Comparison of ENCODE assay signal across 8 mouse cellular contexts in the genomic region with DNA sequence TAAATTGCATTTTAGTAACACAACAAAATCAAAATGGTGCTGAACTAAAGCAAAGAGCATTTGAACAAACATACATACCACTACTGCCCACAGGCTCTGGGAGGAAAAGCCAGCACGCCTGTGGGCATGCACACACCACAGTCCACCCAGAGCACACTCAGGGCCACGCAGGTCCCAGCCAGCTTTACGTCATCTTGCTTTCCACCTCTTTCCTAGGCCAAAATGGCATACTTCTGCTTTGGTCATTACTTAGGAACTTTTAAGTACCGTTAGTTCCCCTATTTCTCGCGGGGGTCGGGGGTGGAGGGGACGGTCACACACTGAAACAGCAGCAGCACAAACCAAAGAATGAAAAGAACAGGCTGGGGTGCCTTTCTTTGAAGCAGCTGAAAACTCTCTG.
A peak's percentile ranks its signal among the peaks of the same experiment; 100 is the strongest.
DNase-seq lines count a peak whose midpoint lies in the region; ATAC-seq and TF ChIP-seq lines count a peak whose summit lies in the region.

No protein-coding gene starts in this region.

- no peak overlapping the region for H3K9ac ChIP-seq in liver, embryonic 15.5 days
- peak overlapping the region; percentile 31; the same call in 1 of the 2 replicates for H3K9ac ChIP-seq in stomach, postnatal 0 days (ENCODE audit: low read length)

- no peak for TF ChIP-seq EP300 in stomach, postnatal 0 days (optimal IDR thresholded peaks at IDR 0.05)

- no peak for TF ChIP-seq CTCF in stomach, postnatal 0 days (IDR thresholded peaks at IDR 0.05; ENCODE audit: low read depth)

- H3K4me3 ChIP-seq in brown adipose tissue, adult 24 weeks (ENCODE audit: insufficient read depth, low read depth, low read length): peak overlapping the region; percentile 16; the same call in 1 of the 2 replicates
- peak overlapping the region; percentile 7; the same call in 1 of the 2 replicates for H3K4me3 ChIP-seq in liver, embryonic 15.5 days (replicated peaks)
- H3K4me3 ChIP-seq in stomach, postnatal 0 days (ENCODE audit: low read depth, low read length): no peak overlapping the region

- no peaks in the 10 kb centered on the region; the same call in 1 of the 2 replicates for H3K27me3 ChIP-seq in liver, embryonic 15.5 days
- no peaks in the 10 kb centered on the region for H3K27me3 ChIP-seq in stomach, postnatal 0 days (ENCODE audit: control insufficient read depth, insufficient read depth, low read length)

- H3K4me1 ChIP-seq in brown adipose tissue, adult 24 weeks (ENCODE audit: control insufficient read depth, insufficient read depth, insufficient read length, low read length): peaks cover 31% of the 10 kb centered on the region
- H3K4me1 ChIP-seq in liver, embryonic 15.5 days (replicated peaks): peaks cover 9% of the 10 kb centered on the region
- peaks cover 12% of the 10 kb centered on the region for H3K4me1 ChIP-seq in stomach, postnatal 0 days (replicated peaks; ENCODE audit: control insufficient read depth, insufficient read depth)

- H3K9me3 ChIP-seq in liver, embryonic 15.5 days (replicated peaks): no peaks in the 10 kb centered on the region
- no peaks in the 10 kb centered on the region for H3K9me3 ChIP-seq in stomach, postnatal 0 days (ENCODE audit: control insufficient read depth, low read length)

- H3K27ac ChIP-seq in brown adipose tissue, adult 24 weeks (replicated peaks; ENCODE audit: low read depth, low read length): peak overlapping the region; percentile 84
- H3K27ac ChIP-seq in liver, embryonic 15.5 days (replicated peaks): peak overlapping the region; percentile 64
- peak overlapping the region; percentile 84 for H3K27ac ChIP-seq in stomach, postnatal 0 days (replicated peaks)

- DNase-seq in MN1 (ENCODE audit: low spot score): peak; percentile 24
- peak; percentile 58 to 64 for DNase-seq in heart, postnatal 10 days
- DNase-seq in stomach, postnatal 0 days (ENCODE audit: low spot score): no peak
- no peak for DNase-seq in cerebellum, adult 11 months
- DNase-seq in layer of hippocampus, postnatal 10 days (ENCODE audit: low spot score in 2 of 2): no peak
- no peak for DNase-seq in left cerebral cortex, postnatal 14 days (ENCODE audit: low spot score in 2 of 2)

- H3K36me3 ChIP-seq in liver, embryonic 15.5 days (replicated peaks): no peaks in the 10 kb centered on the region
- H3K36me3 ChIP-seq in stomach, postnatal 0 days (ENCODE audit: control insufficient read depth, insufficient read depth, low read length): no peaks in the 10 kb centered on the region

- intact Hi-C loops in heart, postnatal 10 days (cut with DNase I): loop anchor here (10.0 kb wide), 1 partner anchor 242 kb away; a partner anchor contains a TSS
- intact Hi-C loops in left cerebral cortex, postnatal 14 days (cut with DNase I): no loop called here

- WGBS in liver, embryonic 15.5 days (ENCODE audit: insufficient replicate concordance): 16% methylated on average over 8 of the region's 8 CpGs
- 54% methylated on average over 8 of the region's 8 CpGs for WGBS in stomach, postnatal 0 days

- no peak; the same call in 1 of the 2 replicates for ATAC-seq in liver, embryonic 15.5 days (ENCODE audit: insufficient read depth)
- ATAC-seq in stomach, postnatal 0 days (ENCODE audit: low FRiP score, low TSS enrichment): no peak

- peak overlapping the region; percentile 40 for H3K4me2 ChIP-seq in liver, embryonic 15.5 days
- peak overlapping the region; percentile 28; the same call in 1 of the 2 replicates for H3K4me2 ChIP-seq in stomach, postnatal 0 days (replicated peaks; ENCODE audit: low read depth)

Comparison
In these comparisons a context has a peak if more than half of its experiments do, and no peak if none do; other contexts are left out.
1. DNase-seq: peak in MN1 (single experiment) and heart, postnatal 10 days (2 of 2); none in stomach, postnatal 0 days (single experiment), cerebellum, adult 11 months (single experiment), layer of hippocampus, postnatal 10 days (0 of 2) and left cerebral cortex, postnatal 14 days (0 of 2).
2. Peak in every context shown above with its lines, with median percentiles within 50 percentile points of each other: H3K27ac ChIP-seq.